ENCODE assay signal across 8 mouse cellular contexts in the genomic region with DNA sequence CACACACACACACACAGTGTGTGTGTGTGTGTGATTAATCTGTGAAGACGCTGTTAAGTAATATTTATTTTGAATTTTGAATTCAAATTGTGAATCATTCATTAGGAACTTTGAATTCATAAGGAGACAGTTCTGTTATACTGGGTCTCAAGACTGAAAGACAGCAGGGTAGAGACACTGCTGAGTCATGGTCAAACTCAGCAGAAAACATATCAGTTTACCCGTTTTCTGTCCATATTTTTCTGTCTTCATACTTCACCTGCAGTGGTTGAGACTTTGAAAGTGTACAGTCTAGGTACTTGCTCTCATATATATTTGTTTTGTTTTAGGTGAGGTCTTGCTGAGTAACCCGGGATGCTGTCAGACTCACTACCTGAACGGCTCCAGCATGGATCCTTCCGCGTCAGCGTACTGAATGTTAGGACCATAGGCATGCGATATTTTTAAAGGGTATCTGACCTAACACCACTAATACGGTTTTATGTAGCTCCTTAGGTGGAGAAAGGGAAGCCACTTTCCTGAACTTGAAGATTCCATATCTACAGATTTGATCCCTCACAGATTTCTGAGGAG.
DNase-seq lines count a peak whose midpoint lies in the region; ATAC-seq and TF ChIP-seq lines count a peak whose summit lies in the region.

No protein-coding gene starts in this region.

- H3K9me3 ChIP-seq in heart, embryonic 15.5 days (replicated peaks) = no peaks in the 10 kb centered on the region
- H3K9me3 ChIP-seq in hindbrain, embryonic 12.5 days (replicated peaks) = no peaks in the 10 kb centered on the region
- H3K9me3 ChIP-seq in liver, embryonic 14.5 days (ENCODE audit: control insufficient read depth, low read length) = no peaks in the 10 kb centered on the region

- H3K9ac ChIP-seq in heart, embryonic 15.5 days = no peak overlapping the region
- H3K9ac ChIP-seq in hindbrain, embryonic 12.5 days = no peak overlapping the region
- H3K9ac ChIP-seq in liver, embryonic 14.5 days (replicated peaks) = peak overlapping the region; percentile 43

- no peaks in the 10 kb centered on the region for H3K36me3 ChIP-seq in heart, embryonic 15.5 days
- no peaks in the 10 kb centered on the region for H3K36me3 ChIP-seq in hindbrain, embryonic 12.5 days
- no peaks in the 10 kb centered on the region for H3K36me3 ChIP-seq in liver, embryonic 14.5 days (replicated peaks; ENCODE audit: control insufficient read depth, insufficient read depth, low read depth)

- no peak overlapping the region for H3K27ac ChIP-seq in heart, embryonic 15.5 days
- H3K27ac ChIP-seq in hindbrain, embryonic 12.5 days = no peak overlapping the region
- no peak overlapping the region for H3K27ac ChIP-seq in liver, embryonic 14.5 days

- no peak for TF ChIP-seq CTCF in liver, embryonic 14.5 days (IDR thresholded peaks at IDR 0.05; ENCODE audit: low read depth)

- H3K27me3 ChIP-seq in heart, embryonic 15.5 days = no peaks in the 10 kb centered on the region
- no peaks in the 10 kb centered on the region for H3K27me3 ChIP-seq in hindbrain, embryonic 12.5 days
- H3K27me3 ChIP-seq in liver, embryonic 14.5 days (ENCODE audit: control insufficient read depth, insufficient read depth, low read length) = no peaks in the 10 kb centered on the region

- intact Hi-C loops in heart, postnatal 36 days (cut with DNase I) = loop anchor here (2.0 kb wide), 2 partner anchors 159 to 635 kb away; no protein-coding TSS in a partner anchor

- TF ChIP-seq EP300 in liver, embryonic 14.5 days (IDR thresholded peaks at IDR 0.05; ENCODE audit: low read depth) = no peak

- ATAC-seq in heart, embryonic 15.5 days (replicated peaks; ENCODE audit: insufficient number of reproducible peaks, insufficient read depth, low FRiP score, low read depth) = no peak
- ATAC-seq in hindbrain, embryonic 12.5 days (ENCODE audit: low FRiP score) = no peak
- ATAC-seq in liver, embryonic 14.5 days (ENCODE audit: insufficient read depth) = peak; percentile 32; the same call in 1 of the 2 replicates

- DNase-seq in heart, postnatal 36 days = no peak
- peak; percentile 15 to 24 for DNase-seq in cerebellum, postnatal 14 days
- peak in 1 of 3 experiments; percentile 27 for DNase-seq in liver, embryonic 14.5 days (ENCODE audit: low read depth in 3 of 3, low spot score in 3 of 3)
- peak; percentile 16 for DNase-seq in telencephalon, adult 2 months (ENCODE audit: low read depth, low spot score)
- DNase-seq in layer of hippocampus, postnatal 36 days = no peak
- no peak for DNase-seq in spleen, adult 12 weeks (ENCODE audit: low spot score)

- peak overlapping the region; percentile 95 for H3K4me2 ChIP-seq in heart, embryonic 15.5 days
- peak overlapping the region; percentile 57 for H3K4me2 ChIP-seq in hindbrain, embryonic 12.5 days (replicated peaks)
- H3K4me2 ChIP-seq in liver, embryonic 14.5 days (ENCODE audit: low read depth) = peak overlapping the region; percentile 89

- H3K4me3 ChIP-seq in heart, embryonic 15.5 days = peak overlapping the region; percentile 67
- peak overlapping the region; percentile 46; the same call in 1 of the 2 replicates for H3K4me3 ChIP-seq in hindbrain, embryonic 12.5 days
- H3K4me3 ChIP-seq in liver, embryonic 14.5 days (ENCODE audit: insufficient read depth in 1 of 2, low read depth in 2 of 2, low read length in 2 of 2) = peak overlapping the region; percentile 46 to 67

- 51% methylated on average over 9 of the region's 9 CpGs for WGBS in heart, embryonic 15.5 days
- 67% methylated on average over 9 of the region's 9 CpGs for WGBS in hindbrain, embryonic 12.5 days
- WGBS in liver, embryonic 14.5 days (ENCODE audit: insufficient replicate concordance) = 38% methylated on average over 9 of the region's 9 CpGs

- peaks cover 2% of the 10 kb centered on the region; the same call in 1 of the 2 replicates for H3K4me1 ChIP-seq in heart, embryonic 15.5 days (replicated peaks)
- H3K4me1 ChIP-seq in hindbrain, embryonic 12.5 days = no peaks in the 10 kb centered on the region
- H3K4me1 ChIP-seq in liver, embryonic 14.5 days (replicated peaks; ENCODE audit: control insufficient read depth in 2 of 2, insufficient read depth in 2 of 2, low read length in 1 of 2) = peaks cover 0 to 3% of the 10 kb centered on the region in 2 experiments; a peak in 2 of 4 replicates

Comparison
In these comparisons a context has a peak if more than half of its experiments do, and no peak if none do; other contexts are left out.
1. DNase-seq: peak in cerebellum, postnatal 14 days (2 of 2) and telencephalon, adult 2 months (single experiment); none in heart, postnatal 36 days (0 of 2), layer of hippocampus, postnatal 36 days (0 of 2) and spleen, adult 12 weeks (single experiment).
2. Peak in every context shown above with its lines, with median percentiles within 50 percentile points of each other: H3K4me2 ChIP-seq and H3K4me3 ChIP-seq.